Mouse (Mus musculus): ENCODE measurements at regions not wholly inside any gene's neighbourhood (a gene's known extent, or its start where the extent isn't known, plus 50 kb on each side); places are given as distances from the start of the nearest gene placed in this dataset.

DNA sequence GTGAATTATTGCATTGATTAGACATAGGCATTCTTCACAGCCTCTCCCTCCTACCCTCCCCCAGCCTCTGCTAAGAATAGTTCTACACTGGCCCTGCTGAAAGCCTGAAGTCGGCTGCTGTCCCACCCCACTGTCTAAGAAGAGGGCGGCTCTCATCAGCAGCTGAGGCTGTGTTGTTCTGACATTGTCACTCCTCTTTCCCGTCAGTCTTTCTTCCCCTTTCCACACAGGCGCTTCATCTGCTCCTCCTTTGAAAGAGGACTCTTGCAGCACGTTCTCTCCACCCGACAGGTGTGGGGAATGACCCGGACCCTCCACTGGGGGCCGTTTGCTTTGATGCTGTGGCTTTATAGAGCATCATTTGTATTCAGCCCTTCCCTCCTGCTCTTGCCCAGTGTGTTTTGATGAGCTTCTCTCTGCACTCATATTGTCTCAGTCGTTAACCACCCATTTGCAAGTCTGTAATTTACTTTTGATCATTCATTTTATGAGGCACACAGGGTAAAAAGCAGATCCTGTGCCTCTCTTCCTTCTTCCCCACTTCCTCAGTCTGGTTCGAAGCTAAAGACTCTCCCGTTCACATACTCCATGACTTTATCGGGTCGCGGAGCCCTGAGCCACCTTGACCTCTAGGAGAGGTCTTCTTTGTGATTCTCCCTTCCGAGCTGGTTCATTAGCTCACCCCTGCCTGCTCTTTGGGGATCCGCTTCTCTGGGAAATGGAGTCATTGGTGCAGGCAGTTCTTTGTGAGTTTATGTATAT, 142.2 kb upstream of the Snx19 start:
- 0 out of 2 replicates have a peak overlapping the region, but pooled peaks have one; percentile 23 for H3K9ac ChIP-seq (ENCODE audit: low read depth, low read length)
- H3K4me3 ChIP-seq (ENCODE audit: low read depth, low read length): no peak overlapping the region
- peaks cover 2% of the 10 kb centered on the region for H3K4me1 ChIP-seq (replicated peaks; ENCODE audit: control insufficient read depth, insufficient read depth, low read length)
- peak; percentile 50 for DNase-seq (ENCODE audit: low spot score)
- 18% methylated on average over 16 of the region's 16 CpGs for WGBS
- H3K27me3 ChIP-seq (ENCODE audit: control insufficient read depth, insufficient read depth, low read length): no peaks in the 10 kb centered on the region
- no peaks in the 10 kb centered on the region for H3K9me3 ChIP-seq (ENCODE audit: control insufficient read depth, low read length)
- peak overlapping the region; percentile 8; the same call in 1 of the 2 replicates for H3K4me2 ChIP-seq (replicated peaks; ENCODE audit: low read depth, low read length)
- peak overlapping the region; percentile 70; the same call in 1 of the 2 replicates for H3K27ac ChIP-seq (ENCODE audit: low read depth, low read length)
- H3K36me3 ChIP-seq (ENCODE audit: control insufficient read depth, insufficient read depth, low read length): no peaks in the 10 kb centered on the region
- peak; percentile 92 for ATAC-seq (ENCODE audit: low FRiP score)

DNA sequence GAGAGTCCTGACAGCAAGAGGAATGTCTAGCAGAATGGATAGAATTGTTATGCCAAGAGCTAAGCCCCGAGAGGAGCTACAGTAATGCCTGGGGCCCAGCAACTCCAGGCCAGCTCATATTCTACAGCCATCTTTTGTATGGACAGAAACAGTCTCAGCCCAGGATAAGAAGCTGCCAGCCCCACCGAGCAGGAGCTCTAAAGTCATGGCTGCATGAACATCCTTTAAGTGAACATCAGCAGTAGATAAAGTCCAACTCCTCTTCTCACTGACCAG, 141.6 kb upstream of the Snx19 start:
- Histone ChIP-seq H3K9me3 (ENCODE audit: control insufficient read depth, low read length) (no peaks in the 10 kb centered on the region), H3K4me3 (ENCODE audit: low read depth, low read length) (no peak overlapping the region), H3K9ac (ENCODE audit: low read depth, low read length) (no peak overlapping the region), H3K27me3 (ENCODE audit: control insufficient read depth, insufficient read depth, low read length) (no peaks in the 10 kb centered on the region), H3K27ac (ENCODE audit: low read depth, low read length) (no peak overlapping the region), H3K4me2 (replicated peaks; ENCODE audit: low read depth, low read length) (no peak overlapping the region), H3K36me3 (ENCODE audit: control insufficient read depth, insufficient read depth, low read length) (no peaks in the 10 kb centered on the region), H3K4me1 (replicated peaks; ENCODE audit: control insufficient read depth, insufficient read depth, low read length) (peaks cover 2% of the 10 kb centered on the region)
- WGBS: 28% methylated on average over 2 of the region's 2 CpGs
- ATAC-seq (ENCODE audit: low FRiP score): no peak
- DNase-seq (ENCODE audit: low spot score): peak; percentile 36

DNA sequence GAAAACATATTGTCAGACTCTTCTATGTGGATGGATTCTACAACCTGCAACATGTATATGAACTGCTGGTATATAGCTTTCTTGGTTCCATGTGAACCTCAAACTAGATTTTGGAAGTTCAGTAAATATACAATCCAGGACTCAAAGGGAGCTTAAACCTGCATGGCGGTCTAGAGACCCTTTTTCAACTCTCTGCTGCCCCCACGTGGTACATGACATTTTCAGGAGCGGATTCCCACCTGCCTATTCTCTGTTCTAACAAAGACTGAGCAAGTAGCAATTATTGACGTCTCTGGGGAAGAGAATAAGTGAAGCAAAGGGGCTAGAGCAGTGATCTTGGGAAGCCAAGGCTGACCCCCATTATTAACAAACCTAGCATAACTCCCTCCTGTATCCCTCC, 127.1 kb upstream of the Snx19 start:
- no peak overlapping the region for H3K27ac ChIP-seq (ENCODE audit: low read depth, low read length)
- H3K9me3 ChIP-seq (ENCODE audit: control insufficient read depth, low read length): no peaks in the 10 kb centered on the region
- H3K9ac ChIP-seq (ENCODE audit: low read depth, low read length): no peak overlapping the region
- ATAC-seq (ENCODE audit: low FRiP score) (no peak), DNase-seq (ENCODE audit: low spot score) (peak; percentile 80)
- no peak overlapping the region for H3K4me3 ChIP-seq (ENCODE audit: low read depth, low read length)
- no peaks in the 10 kb centered on the region for H3K27me3 ChIP-seq (ENCODE audit: control insufficient read depth, insufficient read depth, low read length)
- WGBS: 15% methylated on average over 4 of the region's 4 CpGs
- H3K36me3 ChIP-seq (ENCODE audit: control insufficient read depth, insufficient read depth, low read length): no peaks in the 10 kb centered on the region
- H3K4me1 ChIP-seq (replicated peaks; ENCODE audit: control insufficient read depth, insufficient read depth, low read length): no peaks in the 10 kb centered on the region
- no peak overlapping the region for H3K4me2 ChIP-seq (replicated peaks; ENCODE audit: low read depth, low read length)

DNA sequence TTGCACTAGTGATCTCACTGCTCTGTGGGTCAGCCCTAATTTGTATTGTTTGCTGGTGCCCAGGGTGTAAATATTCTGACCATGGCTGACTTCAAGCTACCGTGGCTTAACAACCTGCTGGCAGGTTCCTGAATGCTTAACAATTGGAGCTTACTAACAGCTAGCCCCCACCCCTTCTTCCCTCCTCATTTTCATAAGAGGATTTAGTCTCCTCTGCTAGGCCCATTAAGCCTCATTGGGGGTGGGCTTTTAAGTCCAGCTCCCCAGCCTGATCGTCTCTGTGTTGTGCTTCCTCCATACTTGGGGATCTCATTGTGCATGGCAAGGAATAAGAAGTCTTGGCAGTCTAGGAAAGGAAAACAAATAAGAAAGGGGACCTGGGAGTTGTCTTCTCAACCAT, 118.6 kb upstream of the Snx19 start:
- Histone ChIP-seq H3K27me3 (ENCODE audit: control insufficient read depth, insufficient read depth, low read length) (no peaks in the 10 kb centered on the region), H3K4me1 (replicated peaks; ENCODE audit: control insufficient read depth, insufficient read depth, low read length) (no peaks in the 10 kb centered on the region), H3K4me2 (replicated peaks; ENCODE audit: low read depth, low read length) (no peak overlapping the region), H3K9me3 (ENCODE audit: control insufficient read depth, low read length) (no peaks in the 10 kb centered on the region), H3K36me3 (ENCODE audit: control insufficient read depth, insufficient read depth, low read length) (no peaks in the 10 kb centered on the region), H3K4me3 (ENCODE audit: low read depth, low read length) (no peak overlapping the region), H3K9ac (ENCODE audit: low read depth, low read length) (no peak overlapping the region), H3K27ac (ENCODE audit: low read depth, low read length) (no peak overlapping the region)
- no peak for ATAC-seq (ENCODE audit: low FRiP score)
- no peak for DNase-seq (ENCODE audit: low spot score)
- 27% methylated on average over 2 of the region's 2 CpGs for WGBS

DNA sequence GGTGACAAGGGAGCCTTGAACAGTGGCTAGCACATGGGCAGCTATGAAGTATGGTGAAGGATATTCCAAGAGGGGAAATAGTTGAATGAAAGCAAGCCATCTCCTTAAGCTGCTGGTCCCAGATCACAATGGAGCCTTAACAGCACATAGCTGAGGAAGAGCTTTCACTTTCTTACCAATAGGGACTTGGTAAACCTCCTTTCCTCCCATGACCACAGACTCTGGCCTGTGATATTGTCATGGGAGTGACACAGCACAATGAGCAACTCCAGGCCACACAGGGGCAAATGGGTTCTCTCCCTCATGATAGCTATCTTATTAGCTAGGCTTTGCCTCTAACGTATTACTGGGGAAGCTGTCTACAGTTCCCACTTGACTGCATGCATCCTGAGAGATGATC, 113.5 kb upstream of the Snx19 start:
- ATAC-seq (ENCODE audit: low FRiP score): no peak
- no peak overlapping the region for H3K27ac ChIP-seq (ENCODE audit: low read depth, low read length)
- H3K4me3 ChIP-seq (ENCODE audit: low read depth, low read length): no peak overlapping the region
- no peak overlapping the region for H3K9ac ChIP-seq (ENCODE audit: low read depth, low read length)
- H3K4me1 ChIP-seq (replicated peaks; ENCODE audit: control insufficient read depth, insufficient read depth, low read length): no peaks in the 10 kb centered on the region
- no peaks in the 10 kb centered on the region for H3K9me3 ChIP-seq (ENCODE audit: control insufficient read depth, low read length)
- 85% methylated on average over 1 of the region's 1 CpGs for WGBS
- no peaks in the 10 kb centered on the region for H3K36me3 ChIP-seq (ENCODE audit: control insufficient read depth, insufficient read depth, low read length)
- no peak for DNase-seq (ENCODE audit: low spot score)
- no peaks in the 10 kb centered on the region for H3K27me3 ChIP-seq (ENCODE audit: control insufficient read depth, insufficient read depth, low read length)
- no peak overlapping the region for H3K4me2 ChIP-seq (replicated peaks; ENCODE audit: low read depth, low read length)

DNA sequence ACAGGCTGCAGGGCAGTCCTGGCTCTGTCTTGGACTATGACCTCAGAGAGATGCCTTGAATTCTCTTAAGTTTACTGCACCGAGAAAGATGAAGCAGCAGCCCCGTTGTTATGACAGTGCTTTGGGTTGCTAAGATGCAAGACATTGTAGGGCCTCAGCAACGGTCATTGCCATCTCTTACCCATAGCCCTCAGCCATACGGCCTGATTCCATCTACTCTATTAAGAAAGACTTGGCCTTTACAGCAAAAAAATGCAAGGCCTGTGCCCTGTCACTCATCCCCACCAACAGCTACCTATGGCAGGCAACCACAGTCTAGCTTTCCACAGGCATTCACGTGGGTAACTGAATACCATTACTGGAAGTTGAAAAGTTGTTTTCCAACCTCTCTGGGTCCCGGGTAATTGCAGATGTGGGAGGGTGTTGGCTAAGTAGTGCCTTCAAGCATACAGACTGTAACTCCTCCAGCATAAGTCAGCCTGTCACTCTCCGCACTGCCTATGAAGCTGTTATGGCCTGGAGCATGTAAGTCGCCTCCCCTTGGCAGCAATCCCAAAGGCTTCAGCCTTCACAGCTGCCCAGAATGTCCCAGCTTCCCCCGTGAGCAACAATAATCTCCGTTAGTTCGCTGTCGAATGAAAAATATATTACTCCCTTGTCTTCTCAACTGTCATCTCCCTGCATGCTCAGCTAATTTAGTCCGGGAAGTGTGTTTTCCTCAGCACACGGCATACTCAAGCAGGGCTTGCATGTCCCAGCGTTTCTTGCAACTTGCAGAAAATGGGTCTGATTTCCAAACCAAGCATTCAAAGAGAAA, 112.3 kb upstream of the Snx19 start:
- Histone ChIP-seq H3K4me3 (ENCODE audit: low read depth, low read length) (no peak overlapping the region), H3K4me1 (replicated peaks; ENCODE audit: control insufficient read depth, insufficient read depth, low read length) (no peaks in the 10 kb centered on the region), H3K4me2 (replicated peaks; ENCODE audit: low read depth, low read length) (no peak overlapping the region), H3K36me3 (ENCODE audit: control insufficient read depth, insufficient read depth, low read length) (no peaks in the 10 kb centered on the region), H3K27ac (ENCODE audit: low read depth, low read length) (no peak overlapping the region), H3K9me3 (ENCODE audit: control insufficient read depth, low read length) (no peaks in the 10 kb centered on the region), H3K9ac (ENCODE audit: low read depth, low read length) (no peak overlapping the region), H3K27me3 (ENCODE audit: control insufficient read depth, insufficient read depth, low read length) (no peaks in the 10 kb centered on the region)
- ATAC-seq (ENCODE audit: low FRiP score) (no peak), DNase-seq (ENCODE audit: low spot score) (no peak)
- 84% methylated on average over 15 of the region's 15 CpGs for WGBS

DNA sequence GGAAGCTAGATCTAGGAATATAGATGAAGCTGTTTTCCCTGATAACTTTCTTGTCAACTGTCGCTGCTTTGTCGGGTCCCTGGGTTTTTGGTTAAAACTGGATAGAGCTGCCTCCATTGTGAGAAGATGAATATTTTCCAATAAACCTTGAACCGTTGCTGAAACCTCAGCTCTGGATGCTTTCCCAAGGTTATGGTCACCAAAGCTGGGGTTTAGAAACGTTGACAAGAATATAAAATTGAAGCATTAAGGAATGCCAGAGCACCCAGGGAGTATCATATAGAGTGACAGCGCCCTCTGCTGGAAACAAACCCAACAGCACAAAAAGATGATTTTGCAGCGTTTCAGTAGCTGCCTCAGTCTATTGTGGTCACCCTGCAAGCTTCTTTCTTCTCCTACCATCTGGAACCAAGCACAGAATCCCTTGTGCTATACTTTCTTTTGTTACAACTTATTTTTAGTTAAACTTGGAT, 111.7 kb upstream of the Snx19 start:
- Histone ChIP-seq H3K4me3 (ENCODE audit: low read depth, low read length) (no peak overlapping the region), H3K27me3 (ENCODE audit: control insufficient read depth, insufficient read depth, low read length) (no peaks in the 10 kb centered on the region), H3K9ac (ENCODE audit: low read depth, low read length) (no peak overlapping the region), H3K4me2 (replicated peaks; ENCODE audit: low read depth, low read length) (no peak overlapping the region), H3K4me1 (replicated peaks; ENCODE audit: control insufficient read depth, insufficient read depth, low read length) (no peaks in the 10 kb centered on the region), H3K27ac (ENCODE audit: low read depth, low read length) (no peak overlapping the region), H3K36me3 (ENCODE audit: control insufficient read depth, insufficient read depth, low read length) (no peaks in the 10 kb centered on the region), H3K9me3 (ENCODE audit: control insufficient read depth, low read length) (no peaks in the 10 kb centered on the region)
- WGBS: 56% methylated on average over 6 of the region's 6 CpGs
- ATAC-seq (ENCODE audit: low FRiP score): no peak
- peak; percentile 62 for DNase-seq (ENCODE audit: low spot score)

DNA sequence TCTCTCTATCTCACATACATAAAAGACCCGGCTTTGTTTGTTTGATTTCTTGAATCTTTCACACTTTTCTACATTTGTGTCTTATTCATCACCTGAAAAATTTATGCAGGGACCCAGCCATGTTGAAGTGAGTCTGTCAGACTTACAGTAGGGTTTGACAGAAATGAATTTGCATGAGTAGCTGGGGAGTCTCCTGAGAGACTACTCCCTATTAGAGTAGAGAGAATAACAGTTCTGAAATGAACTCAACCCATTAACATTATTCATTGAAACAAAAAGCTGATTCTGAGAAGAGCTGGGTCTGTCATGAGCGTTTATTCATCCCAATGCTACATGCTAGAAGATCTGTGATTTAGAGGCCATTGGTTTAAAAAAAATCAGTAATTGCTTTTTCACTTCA, 82.0 kb upstream of the Snx19 start:
- Histone ChIP-seq H3K27me3 (ENCODE audit: control insufficient read depth, insufficient read depth, low read length) (no peaks in the 10 kb centered on the region), H3K4me2 (replicated peaks; ENCODE audit: low read depth, low read length) (no peak overlapping the region), H3K4me3 (ENCODE audit: low read depth, low read length) (no peak overlapping the region), H3K4me1 (replicated peaks; ENCODE audit: control insufficient read depth, insufficient read depth, low read length) (no peaks in the 10 kb centered on the region), H3K9ac (ENCODE audit: low read depth, low read length) (no peak overlapping the region), H3K27ac (ENCODE audit: low read depth, low read length) (no peak overlapping the region), H3K36me3 (ENCODE audit: control insufficient read depth, insufficient read depth, low read length) (no peaks in the 10 kb centered on the region), H3K9me3 (ENCODE audit: control insufficient read depth, low read length) (no peaks in the 10 kb centered on the region)
- 84% methylated on average over 2 of the region's 2 CpGs for WGBS
- DNase-seq (ENCODE audit: low spot score) (no peak), ATAC-seq (ENCODE audit: low FRiP score) (no peak)

DNA sequence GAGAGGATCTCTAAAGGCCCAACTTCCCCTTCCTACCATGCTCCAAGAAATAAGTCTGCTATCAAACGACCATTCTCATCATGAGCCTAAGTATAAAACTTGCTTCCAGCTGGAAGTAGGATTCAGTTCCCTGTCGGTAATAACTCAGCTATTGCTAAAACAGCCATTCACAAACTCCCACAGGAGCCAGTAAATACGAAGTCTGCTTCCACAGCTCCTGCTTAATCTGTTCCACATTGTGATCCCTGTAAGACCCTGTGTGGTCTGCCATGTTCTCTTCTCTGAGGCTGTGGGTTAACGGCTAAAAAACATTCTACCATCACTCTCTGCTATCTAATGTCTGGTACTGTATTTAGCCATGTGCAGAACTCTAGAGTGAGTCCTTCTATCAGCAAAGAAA, 72.9 kb upstream of the Snx19 start:
- H3K4me3 ChIP-seq (ENCODE audit: low read depth, low read length): no peak overlapping the region
- no peaks in the 10 kb centered on the region for H3K9me3 ChIP-seq (ENCODE audit: control insufficient read depth, low read length)
- ATAC-seq (ENCODE audit: low FRiP score) (no peak), DNase-seq (ENCODE audit: low spot score) (no peak)
- H3K9ac ChIP-seq (ENCODE audit: low read depth, low read length): no peak overlapping the region
- H3K27me3 ChIP-seq (ENCODE audit: control insufficient read depth, insufficient read depth, low read length): no peaks in the 10 kb centered on the region
- 72% methylated on average over 4 of the region's 4 CpGs for WGBS
- H3K4me2 ChIP-seq (replicated peaks; ENCODE audit: low read depth, low read length): no peak overlapping the region
- H3K36me3 ChIP-seq (ENCODE audit: control insufficient read depth, insufficient read depth, low read length): no peaks in the 10 kb centered on the region
- H3K4me1 ChIP-seq (replicated peaks; ENCODE audit: control insufficient read depth, insufficient read depth, low read length): no peaks in the 10 kb centered on the region
- H3K27ac ChIP-seq (ENCODE audit: low read depth, low read length): no peak overlapping the region

Measured in hindbrain, embryonic 11.5 days (tissue).